Mouse (Mus musculus) 3134 (cell line): ENCODE results near the gene Numb.

Source experiments
- DNase-seq: peaks from one replicate; pipeline ENCODE4 v3.0.0-alpha.2; 2011; ENCODE audit warnings: low spot score; ENCODE audit not compliant: insufficient read length; ENCODE audit errors: extremely low read depth

Numb gene

DNA sequence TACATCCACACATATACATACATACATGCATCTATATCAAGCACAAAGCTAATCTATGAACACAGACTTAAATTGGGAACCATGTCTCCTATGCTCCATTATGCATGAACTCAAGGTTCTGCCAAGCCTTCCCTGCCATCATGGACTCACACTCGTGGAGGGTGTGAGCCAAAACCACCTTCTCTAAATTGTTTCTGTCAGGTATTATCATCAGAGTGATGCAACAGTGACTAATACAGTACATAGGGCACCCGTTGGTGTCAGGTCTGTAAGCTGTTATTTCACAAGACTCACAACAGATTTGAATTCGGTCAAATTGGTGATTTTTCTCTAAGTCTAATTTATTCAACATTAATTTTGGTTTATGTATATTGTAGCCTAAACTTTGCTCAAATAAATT is 67.5 kb downstream of the Numb start:
- DNase-seq: no peak

DNA sequence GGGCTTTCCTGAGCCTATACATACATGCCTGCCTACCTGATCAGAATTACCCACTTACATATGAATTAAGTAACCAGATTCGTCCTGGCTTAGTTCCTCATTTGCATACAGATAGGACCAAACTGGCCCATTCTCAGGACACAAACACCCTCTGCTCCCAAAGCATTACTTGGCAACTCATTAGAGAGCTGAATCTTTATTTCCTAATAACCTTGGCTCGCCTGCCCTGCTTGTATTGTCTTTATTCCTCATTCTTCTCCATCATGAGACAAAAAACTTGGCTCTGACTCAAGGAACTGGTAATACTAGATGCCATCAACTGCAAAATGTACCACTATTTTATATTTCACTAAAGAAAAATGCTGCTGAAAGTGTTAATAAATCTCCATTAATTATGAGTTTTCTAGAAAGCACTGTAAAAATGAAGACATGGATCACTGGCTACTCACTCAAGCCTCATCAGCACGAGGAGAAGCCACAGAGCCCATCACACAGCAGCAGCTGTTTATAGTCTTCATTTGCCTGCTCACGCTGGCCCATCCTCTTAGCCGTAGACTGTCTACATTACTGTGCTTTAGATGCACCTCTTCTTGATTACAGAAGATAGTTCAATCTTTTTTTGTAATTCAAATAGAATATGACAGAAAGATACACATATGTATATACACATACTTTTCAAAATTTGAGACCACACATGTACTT is 69.1 kb downstream of the Numb start:
- DNase-seq: no peak

DNA sequence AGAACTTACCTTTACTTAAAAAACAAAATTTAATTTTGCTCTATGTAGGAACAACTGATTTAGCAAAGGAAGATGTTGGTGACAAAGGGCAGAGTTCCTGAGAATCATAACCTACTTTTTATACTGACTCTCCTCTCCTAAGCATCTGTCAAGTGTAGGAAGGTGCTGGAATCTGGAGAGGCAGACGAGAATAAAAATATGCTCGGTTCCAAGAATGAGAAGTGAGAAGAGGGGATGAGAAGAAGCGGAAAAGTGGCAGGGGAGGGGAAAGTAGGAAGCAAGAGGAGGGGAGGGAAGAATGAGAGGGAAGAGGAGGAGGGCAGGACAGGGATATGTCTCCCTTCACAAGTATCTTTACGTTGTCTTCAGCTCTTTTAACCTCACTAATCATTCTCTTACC is 71.4 kb downstream of the Numb start:
- no peak for DNase-seq

DNA sequence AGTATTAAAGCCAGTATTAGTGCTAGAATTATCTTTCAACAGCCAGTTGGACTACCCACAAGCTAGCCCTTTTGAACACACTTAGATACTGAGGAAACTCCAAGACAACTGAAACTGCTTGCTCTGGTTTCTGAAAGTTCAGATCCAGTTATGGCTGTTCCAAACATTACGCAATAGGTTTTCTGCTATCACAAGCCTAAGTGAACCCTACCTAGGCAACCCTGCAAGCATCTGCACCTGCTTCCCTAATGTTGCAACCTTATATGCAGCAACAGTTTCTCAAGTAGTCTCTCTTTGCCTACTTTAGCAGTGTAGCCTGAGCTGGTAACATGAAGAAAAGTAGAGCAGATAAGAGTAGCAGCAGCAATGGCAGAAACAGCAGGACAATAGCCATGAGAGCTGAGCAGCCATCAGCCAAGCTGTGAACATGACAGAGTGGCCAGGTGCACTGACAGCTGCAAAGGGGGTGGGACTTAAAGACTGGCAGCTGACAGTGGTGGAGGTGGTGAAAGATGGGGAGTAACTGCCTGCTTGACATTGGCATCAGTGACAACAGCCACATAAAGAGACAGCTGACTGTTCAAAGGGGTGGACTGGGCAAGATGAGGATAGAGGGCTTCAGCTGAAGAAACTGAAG is 73.0 kb downstream of the Numb start:
- no peak for DNase-seq

DNA sequence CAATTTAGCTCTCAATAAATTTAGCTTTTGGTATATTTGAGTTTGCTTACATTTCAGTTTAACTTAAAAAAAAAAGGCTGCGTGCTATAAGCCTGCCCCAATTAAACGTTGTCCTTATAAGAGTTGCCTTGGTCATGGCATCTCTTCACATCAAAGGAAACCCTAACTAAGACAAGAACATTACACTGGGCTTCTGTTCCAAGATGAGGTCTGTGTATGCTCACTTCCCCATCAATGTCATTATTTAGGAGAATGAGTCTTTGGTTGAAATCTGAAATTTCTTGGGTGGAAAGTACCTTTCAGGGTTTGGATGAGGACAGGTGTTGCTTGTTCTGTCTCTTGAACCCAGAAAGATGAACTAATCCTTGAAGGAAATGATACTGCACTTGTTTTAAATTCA is 73.9 kb downstream of the Numb start:
- DNase-seq: no peak

DNA sequence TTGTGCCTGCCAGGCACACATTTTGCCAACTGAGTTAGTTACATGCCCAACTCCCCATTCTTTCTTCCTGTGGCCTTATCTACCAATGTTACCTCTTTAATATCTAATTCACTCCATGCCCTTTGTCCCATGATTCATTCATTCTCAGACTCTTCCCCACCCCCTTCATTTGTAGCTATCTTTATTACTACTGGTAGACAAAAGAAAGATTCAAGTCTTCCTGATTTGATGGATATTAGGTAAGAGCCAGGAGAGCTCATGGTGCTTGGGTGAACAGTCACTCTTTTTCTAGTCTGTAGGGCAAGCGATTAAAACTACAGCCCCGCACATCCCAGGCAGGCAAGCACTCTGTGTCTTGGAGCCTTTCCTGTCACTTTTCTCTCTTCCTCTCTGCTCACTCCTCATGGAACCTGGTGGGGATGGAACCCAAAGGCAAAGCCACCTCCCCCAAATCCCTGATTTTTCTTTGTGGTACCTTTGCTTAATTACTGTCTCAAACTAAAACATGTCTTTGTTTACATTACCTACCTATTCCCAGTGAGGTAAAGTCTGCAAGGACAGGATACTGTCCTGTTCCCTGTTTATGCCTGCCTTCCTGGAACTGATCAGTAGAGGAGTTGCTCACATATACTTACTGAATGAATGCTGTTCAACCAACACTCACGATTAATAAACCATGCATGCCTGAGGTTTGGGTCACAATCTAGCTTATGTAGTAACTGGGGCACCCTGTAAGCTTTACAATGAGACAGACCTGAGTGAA is 78.9 kb downstream of the Numb start:
- DNase-seq: no peak

DNA sequence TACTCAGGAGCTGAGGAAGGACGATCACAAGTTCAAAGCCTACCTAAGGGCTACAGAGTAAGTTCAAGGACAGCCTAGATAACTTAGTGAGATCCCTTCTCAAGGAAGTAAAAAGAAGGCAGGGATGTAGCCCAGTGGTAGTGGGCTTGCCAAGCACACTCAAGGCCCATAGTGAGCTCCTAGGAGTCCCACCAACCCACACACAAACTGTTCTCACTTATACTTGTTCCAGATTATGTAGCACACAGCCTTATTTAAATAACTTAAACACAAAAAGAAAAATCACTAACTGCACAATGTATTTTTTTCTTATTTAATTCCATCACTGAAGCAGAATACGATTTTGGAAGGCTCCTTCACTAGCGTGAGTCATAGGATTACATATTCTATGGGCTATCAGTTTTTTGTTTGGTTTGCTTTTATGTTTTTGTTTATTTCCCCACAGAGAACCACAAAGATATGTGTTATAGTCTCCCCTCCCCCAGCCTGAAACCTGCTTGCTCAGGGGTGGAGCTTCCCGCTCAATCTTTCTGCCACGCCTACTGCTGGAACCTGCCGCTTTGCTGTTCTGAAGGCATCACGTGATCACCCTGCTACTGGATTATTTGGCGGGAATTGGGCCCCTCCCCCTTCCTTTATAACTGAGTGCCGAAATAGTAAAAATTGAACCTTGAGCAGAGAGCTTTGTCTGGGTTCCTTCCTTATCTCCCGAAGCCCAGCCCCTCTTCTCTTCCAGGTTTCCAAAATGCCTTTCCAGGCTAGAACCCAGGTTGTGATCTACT is 80.1 kb downstream of the Numb start:
- no peak for DNase-seq

DNA sequence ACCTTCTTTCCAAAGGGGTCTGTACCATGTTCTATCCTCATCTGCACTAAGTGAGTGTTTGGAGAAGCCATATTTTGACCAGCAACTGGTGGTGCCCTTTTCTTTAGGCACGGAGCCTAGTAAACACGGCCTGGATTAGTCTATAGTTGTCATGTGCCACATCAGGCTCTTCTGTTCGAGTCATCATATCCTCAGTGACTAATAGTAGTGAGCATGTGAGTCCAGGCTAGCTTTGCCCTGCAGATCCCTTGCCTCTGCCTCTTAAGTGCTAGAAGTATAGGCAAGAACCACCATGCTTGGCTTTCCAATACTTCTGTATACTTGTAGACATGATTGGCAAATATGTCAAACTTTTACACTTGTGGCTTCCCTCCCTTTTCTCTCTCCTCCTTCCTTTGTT is 87.8 kb downstream of the Numb start:
- DNase-seq: no peak

DNA sequence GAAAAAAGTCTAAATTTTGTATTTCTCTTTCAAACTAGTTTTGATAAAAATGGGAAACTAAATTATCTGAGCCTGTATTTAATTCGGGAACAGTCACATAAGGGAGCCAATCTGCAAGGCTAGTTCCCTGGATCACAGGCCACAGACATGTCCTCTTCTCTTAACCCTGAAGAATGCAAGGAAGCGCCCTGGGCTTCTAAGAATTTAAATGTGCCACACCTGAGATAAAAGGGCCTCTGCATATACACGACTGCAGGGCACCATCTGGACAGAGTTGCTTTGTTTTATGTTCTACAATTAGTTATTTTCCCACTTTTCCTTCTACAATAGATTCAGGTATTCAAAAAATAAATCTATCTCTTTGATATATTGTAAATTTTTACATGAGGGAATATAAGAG is 91.3 kb downstream of the Numb start:
- DNase-seq: no peak

DNA sequence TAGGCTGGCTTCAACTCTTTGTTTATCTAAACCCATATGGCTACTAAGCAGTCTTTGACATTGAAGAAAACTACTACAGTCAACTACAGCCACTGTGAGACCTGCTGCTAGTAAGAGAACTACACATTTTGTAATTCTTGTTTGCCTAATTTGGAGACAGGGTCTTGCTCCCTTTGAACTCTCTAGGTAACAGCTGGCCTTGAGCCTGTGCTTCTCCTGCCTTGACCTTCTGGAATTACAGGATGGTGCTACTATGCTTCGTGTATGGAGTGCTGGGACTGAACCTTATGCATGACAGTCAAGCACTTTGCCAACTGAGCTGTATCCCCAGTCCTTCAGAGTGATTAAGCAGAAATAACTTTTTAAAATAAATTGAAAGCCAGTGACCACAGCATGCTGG is 105.1 kb downstream of the Numb start:
- no peak for DNase-seq

DNA sequence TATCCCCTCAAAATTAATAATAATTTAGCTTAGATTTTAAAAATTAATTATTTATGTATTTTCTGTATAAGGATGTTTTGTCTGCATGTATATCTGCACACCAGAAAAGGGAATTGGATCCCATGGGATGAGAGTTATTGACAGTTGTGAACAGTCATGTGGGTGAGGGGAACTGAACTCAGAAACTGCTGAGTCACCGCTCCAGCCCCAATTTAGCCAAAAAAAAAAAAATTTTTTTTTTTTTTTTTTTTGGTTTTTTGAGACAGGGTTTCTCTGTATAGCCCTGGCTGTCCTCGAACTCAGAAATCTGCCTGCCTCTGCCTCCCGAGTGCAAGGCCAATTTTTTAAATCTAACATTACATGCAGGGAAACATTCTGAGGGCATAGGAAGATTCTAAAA is 109.8 kb downstream of the Numb start:
- DNase-seq: no peak

DNA sequence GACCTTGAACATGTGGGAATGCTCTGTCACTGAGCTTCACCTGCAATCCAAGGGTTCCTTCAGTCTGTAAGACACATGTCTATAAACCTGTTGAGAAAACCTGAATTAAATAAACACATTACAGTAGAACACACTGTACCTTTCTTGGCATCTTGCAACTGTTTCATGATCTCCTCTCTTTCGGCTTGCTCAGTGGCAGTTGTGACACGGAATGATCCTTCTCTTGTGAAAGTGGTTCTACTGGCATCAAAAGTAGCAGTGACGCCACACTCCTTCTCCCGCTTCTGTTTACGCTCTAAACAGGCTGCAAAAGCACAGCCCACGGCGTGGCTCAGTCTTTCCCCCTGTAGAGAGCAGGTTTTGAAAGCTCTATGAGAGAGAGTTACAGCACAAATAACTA is 118.1 kb downstream of the Numb start:
- DNase-seq: no peak

DNA sequence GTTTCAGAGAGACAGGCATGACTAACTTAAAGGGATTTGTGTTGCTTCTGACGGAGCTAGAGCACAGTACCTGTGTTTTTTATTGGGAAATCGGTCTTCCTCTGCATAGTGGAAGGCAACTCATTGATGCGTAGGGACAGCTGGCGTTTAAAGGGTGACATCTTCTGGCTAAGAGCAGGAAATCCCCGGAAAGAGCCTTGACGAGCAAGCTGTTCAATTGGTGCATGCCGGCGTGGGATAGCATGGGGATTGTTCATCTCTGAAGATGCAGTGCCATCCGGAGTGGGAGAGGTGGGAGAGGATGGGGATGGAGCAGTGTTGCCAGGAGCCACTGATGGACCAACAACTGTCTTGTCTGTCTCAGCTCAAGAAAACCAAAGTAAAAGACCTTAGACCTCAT is 120.8 kb downstream of the Numb start:
- DNase-seq: no peak

DNA sequence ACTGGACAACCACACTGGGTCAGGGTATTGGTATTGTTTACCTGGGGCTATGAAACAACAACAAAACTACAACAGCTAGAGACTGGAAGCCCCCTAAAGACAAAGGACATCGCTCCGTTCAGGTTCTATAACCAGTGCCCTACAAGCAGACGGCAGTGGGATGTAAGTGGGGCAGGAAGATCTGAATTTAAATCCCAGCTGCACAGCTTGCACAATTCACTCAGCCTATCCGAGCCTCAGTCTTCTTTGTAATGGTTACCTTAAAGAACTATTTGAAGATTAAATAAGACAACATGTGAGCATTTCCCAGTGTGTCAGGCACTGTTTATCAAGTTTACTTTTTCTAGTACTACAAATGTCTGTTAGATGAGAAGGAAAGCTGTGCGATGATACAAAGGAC is 123.4 kb downstream of the Numb start:
- DNase-seq: no peak

DNA sequence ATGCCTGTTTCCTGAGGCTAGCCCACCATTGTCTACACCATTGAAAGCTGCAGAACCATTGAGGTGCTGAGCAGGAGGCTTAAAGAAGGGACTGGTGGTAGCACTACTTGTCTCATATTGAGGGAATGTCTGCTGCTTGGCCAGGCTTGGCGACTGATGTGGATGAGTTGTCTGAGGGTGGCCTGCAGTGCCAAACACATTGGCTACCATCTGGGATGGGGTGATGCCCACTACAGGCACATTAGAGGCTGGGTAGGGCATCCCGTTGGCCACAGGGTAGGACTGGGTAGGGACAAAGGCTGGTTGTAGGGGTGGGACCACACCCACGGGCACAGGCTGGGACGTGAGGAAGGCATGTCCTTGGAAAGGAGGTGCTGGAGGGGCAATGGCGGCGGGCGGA is 126.1 kb downstream of the Numb start:
- DNase-seq: no peak

DNA sequence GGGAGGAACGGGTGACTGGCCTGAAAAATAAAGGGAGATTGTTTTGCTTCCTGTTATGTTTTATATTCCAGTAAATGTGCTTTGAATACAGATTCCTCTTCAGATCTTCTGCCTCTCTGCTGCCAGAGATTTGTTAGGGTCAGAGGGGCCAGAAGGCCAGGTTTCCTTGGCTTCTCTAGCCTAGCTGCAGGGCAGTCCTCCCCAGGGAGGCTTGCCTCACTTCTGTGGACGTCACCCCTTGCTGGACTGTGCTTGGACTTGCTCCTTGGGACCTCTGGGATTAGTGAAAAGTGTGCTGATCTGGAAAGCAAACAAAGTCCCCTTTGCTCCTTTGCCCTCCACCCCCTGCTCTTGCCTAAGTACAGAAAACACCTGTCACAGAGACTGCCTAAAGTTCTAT is 126.7 kb downstream of the Numb start:
- DNase-seq: no peak

DNA sequence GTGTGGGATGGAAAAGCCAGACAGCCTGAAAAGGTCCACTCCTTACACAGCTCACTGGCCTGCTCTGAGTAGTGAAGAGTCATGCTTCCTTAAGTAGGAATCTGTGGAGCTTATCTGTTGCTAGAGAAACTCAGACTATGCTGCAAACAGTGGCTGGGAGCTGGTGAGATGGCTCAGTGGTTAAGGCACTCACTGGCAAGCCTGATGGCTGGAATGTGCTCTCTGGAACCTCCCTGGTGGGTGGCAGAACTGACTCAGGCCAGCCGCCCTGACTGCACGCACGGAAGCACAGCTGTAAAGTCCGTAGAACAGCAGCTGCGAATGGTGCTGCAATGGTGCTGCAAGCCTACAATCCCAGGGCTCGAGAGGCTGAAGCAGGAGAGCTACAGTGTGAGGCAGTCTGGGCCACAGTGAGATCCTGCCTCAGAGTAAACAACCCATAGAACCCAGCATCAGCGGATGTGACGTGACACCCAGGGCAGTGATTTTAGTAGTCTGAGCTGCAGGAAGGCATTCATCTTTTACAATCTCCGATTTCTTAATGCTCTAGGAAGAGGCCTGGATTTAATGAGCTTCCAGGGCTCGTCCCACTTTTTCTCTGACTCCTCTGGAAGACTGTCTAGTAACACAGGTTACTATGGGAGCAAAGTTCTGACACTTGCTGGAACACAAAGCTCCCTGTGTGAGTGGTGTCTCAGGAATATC is 128.9 kb downstream of the Numb start:
- DNase-seq: no peak

DNA sequence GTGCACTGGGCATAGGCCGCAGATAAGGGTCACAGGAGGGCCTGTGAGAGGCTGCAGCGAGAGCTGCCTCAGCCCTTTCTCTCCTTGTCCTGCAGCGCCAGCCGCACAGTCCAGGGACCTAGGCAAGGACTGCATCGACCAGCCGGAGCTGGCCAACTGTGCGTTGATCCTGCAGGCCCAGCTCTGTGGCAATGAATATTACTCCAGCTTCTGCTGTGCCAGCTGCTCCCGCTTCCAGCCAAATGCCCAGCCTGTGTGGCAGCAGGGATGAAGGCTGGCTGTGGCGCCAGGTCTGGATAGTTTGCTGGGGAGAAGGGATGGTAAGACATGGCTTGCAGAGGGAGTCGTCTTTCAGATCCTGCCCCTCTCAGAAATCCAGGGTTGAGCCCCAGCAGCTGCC is 130.0 kb downstream of the Numb start:
- DNase-seq: no peak

DNA sequence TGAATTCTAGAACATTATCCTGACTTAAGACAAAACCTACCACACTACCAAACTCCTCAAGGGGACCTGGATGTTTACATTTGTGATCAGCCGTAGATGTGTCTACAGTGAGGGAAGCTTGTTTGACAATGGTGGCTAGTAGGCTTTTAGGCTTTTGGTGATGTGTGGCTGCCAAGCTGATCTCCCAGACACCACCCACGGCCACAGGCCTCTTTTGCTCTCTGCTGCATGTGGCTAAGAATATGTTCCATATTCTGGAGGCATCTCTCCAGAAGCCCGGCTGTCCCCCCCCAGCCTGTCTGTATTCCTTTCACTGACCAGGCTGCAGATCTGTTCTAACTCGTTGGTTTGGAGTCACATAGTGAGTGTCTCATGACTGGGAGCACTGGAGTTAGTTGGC is 131.0 kb downstream of the Numb start:
- no peak for DNase-seq

DNA sequence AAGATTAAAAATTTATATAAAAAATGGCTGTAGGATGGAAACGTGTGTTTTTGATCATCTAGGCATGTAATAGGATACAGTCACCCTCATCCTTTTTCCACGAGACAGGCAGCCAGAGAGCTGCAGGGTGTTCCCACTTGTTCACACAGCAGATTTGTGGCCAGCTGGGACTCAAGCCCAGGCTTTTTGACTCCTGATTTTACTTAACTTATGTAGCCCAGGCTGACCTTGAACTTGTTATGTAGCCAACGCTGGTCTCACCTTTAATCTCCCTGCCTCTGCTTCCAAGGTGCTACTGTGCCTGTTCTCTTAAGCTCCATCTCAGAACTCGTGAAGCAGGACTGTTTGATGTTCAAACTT is 132.0 kb downstream of the Numb start:
- DNase-seq: no peak
